Mouse (Mus musculus): ENCODE measurements around the gene Uimc1. TPM values are rescaled to one million over a fixed set of nuclear protein-coding genes. Genes with fewer than 3 reads are reported as not detected.

Gene Uimc1
- total and polyA plus RNA-seq, 3 experiments: 20.7 to 177 (median 44.5) TPM

- no peak for TF ChIP-seq TCF12 (IDR thresholded peaks at IDR 0.05; ENCODE audit: low read depth, low read length)
- no peak for TF ChIP-seq E2F4 (IDR thresholded peaks at IDR 0.05; ENCODE audit: insufficient replicate concordance, low read depth, low read length)
- TF ChIP-seq JUN (IDR thresholded peaks at IDR 0.05; ENCODE audit: insufficient read depth, low read depth, low read length): no peak
- no peak for TF ChIP-seq ZNF384 (IDR thresholded peaks at IDR 0.05; ENCODE audit: low read depth, low read length)
- TF ChIP-seq CHD2 (IDR thresholded peaks at IDR 0.05; ENCODE audit: low read length): no peak
- no peak for TF ChIP-seq MAFK (IDR thresholded peaks at IDR 0.05; ENCODE audit: insufficient replicate concordance, low read length)
- no peak for TF ChIP-seq CHD1 (IDR thresholded peaks at IDR 0.05; ENCODE audit: low read depth, low read length)
- TF ChIP-seq ETS1 (conservative IDR thresholded peaks at IDR 0.05; ENCODE audit: low read depth, low read length): no peak
- no peak for TF ChIP-seq POLR2AphosphoS2 (IDR thresholded peaks at IDR 0.05; ENCODE audit: low read depth, low read length)
- no peak within 1 kb of the TSS for H3K4me2 ChIP-seq (ENCODE audit: insufficient read depth, low read depth, poor library complexity, severe bottlenecking)
- no peaks in the 10 kb centered on the region for H3K79me2 ChIP-seq (replicated peaks; ENCODE audit: control insufficient read depth, extremely low read depth, insufficient read depth, poor library complexity, severe bottlenecking)
- DNase-seq (ENCODE audit: extremely low read depth): no peak
- in situ Hi-C loops (cut with MboI; ENCODE audit: low pct_ligation_motif_present, low pct_unique_long_range_greater_than_20kb, low sequenced_read_pairs): no loop called here
- peaks cover 1% of the 10 kb centered on the region for H3K27me3 ChIP-seq (replicated peaks)
- H3K27ac ChIP-seq (ENCODE audit: insufficient read depth, low read depth): no peak within 1 kb of the TSS
- H3K9ac ChIP-seq (ENCODE audit: insufficient read depth, low read depth): no peak within 1 kb of the TSS
- peaks cover 15 to 31% of the 10 kb centered on the region in 2 experiments for H3K4me1 ChIP-seq (ENCODE audit: control insufficient read depth in 1 of 2, insufficient read depth in 2 of 2)
- no peaks in the 10 kb centered on the region for H3K9me3 ChIP-seq (replicated peaks; ENCODE audit: low read length)
- dilution Hi-C loops (cut with MboI; ENCODE audit: extremely low pct_ligation_motif_present, extremely low pct_unique_long_range_greater_than_20kb, low sequenced_read_pairs): no loop called here
- H3K36me3 ChIP-seq (replicated peaks in 1 of 2; ENCODE audit: control insufficient read depth in 1 of 2, insufficient read depth in 1 of 2, low read length in 1 of 2): peaks cover 1 to 11% of the 10 kb centered on the region in 2 experiments
- H3K4me3 ChIP-seq (replicated peaks in 1 of 3; ENCODE audit: low read depth in 2 of 3, low read length in 2 of 3, poor library complexity in 1 of 3): no peak within 1 kb of the TSS
Observed at GRCm38 (mm10) chr13:55021194-55021779, 78.8 kb downstream of the Uimc1 start, which contains the start of gene Hk3. Gene Hk3 (minus strand): TSS chr13:55021385.

DNA sequence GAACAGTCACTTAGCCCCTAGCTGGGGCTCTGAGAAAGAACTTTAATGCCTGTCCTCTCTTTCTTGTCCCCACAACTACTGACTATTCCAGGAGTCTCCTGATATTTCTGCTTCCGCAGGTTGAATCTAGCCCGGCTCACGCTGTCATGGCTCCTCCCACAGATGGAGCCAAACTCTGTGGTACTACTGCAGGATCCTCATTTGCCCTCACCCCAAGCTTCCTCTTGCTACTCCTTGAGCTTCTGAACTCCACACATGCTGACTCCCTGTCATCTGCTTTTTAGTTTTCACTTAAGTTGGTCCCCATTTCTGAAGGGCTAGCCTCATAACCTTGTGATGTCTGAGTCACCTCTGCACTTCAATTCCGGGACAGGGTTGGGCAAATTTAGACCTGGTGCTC lies 80.0 kb downstream of the Uimc1 start:
- Histone ChIP-seq H3K79me2 (replicated peaks; ENCODE audit: control insufficient read depth, extremely low read depth, insufficient read depth, poor library complexity, severe bottlenecking) (no peaks in the 10 kb centered on the region), H3K27ac (ENCODE audit: insufficient read depth, low read depth) (no peak overlapping the region), H3K9me3 (replicated peaks; ENCODE audit: low read length) (no peaks in the 10 kb centered on the region), H3K4me2 (ENCODE audit: insufficient read depth, low read depth, poor library complexity, severe bottlenecking) (no peak overlapping the region), H3K4me1 (ENCODE audit: control insufficient read depth in 1 of 2, insufficient read depth in 2 of 2) (peaks cover 15 to 31% of the 10 kb centered on the region in 2 experiments), H3K27me3 (replicated peaks) (peaks cover 1% of the 10 kb centered on the region), H3K36me3 (replicated peaks in 1 of 2; ENCODE audit: control insufficient read depth in 1 of 2, insufficient read depth in 1 of 2, low read length in 1 of 2) (peaks cover 0 to 3% of the 10 kb centered on the region in 2 experiments), H3K4me3 (replicated peaks in 1 of 3; ENCODE audit: low read depth in 2 of 3, low read length in 2 of 3, poor library complexity in 1 of 3) (no peak overlapping the region), H3K9ac (ENCODE audit: insufficient read depth, low read depth) (no peak overlapping the region)
- TF ChIP-seq JUND (conservative IDR thresholded peaks at IDR 0.05; ENCODE audit: low read depth, low read length) (no peak), POLR2AphosphoS2 (IDR thresholded peaks at IDR 0.05; ENCODE audit: low read depth, low read length) (no peak), MAX (IDR thresholded peaks at IDR 0.05; ENCODE audit: low read length) (no peak), TCF12 (IDR thresholded peaks at IDR 0.05; ENCODE audit: low read depth, low read length) (no peak), SMC3 (IDR thresholded peaks at IDR 0.05; ENCODE audit: low read depth, low read length) (no peak), NRF1 (IDR thresholded peaks at IDR 0.05; ENCODE audit: low read depth, low read length) (no peak), ZMIZ1 (IDR thresholded peaks at IDR 0.05; ENCODE audit: low read depth, low read length) (no peak), E2F4 (IDR thresholded peaks at IDR 0.05; ENCODE audit: insufficient replicate concordance, low read depth, low read length) (no peak), USF1 (IDR thresholded peaks at IDR 0.05; ENCODE audit: low read depth, low read length) (no peak), RCOR1 (conservative IDR thresholded peaks at IDR 0.05; ENCODE audit: low read depth, low read length) (no peak)
- in situ Hi-C loops (cut with MboI; ENCODE audit: low pct_ligation_motif_present, low pct_unique_long_range_greater_than_20kb, low sequenced_read_pairs) (no loop called here), dilution Hi-C loops (cut with MboI; ENCODE audit: extremely low pct_ligation_motif_present, extremely low pct_unique_long_range_greater_than_20kb, low sequenced_read_pairs) (no loop called here)
- no peak for DNase-seq (ENCODE audit: extremely low read depth)

All from CH12.LX (cell line).